Mouse (Mus musculus) adrenal gland, adult (tissue): ENCODE data around the gene Nup35.

Source experiments
- DNase-seq, 2 experiments: peaks; one replicate each; pipeline ENCODE4 v3.0.0; 2022 to 2023; ENCODE audit warnings: low spot score in 1 of 2; ENCODE audit not compliant: inconsistent age in 2 of 2

Nup35 gene

GRCm38 (mm10) chr2:80632336-80633026 is 15.4 kb downstream of the Nup35 start:
- no peak for DNase-seq

- peak; percentile 90 to 98 for DNase-seq
These were observed 21.6 kb downstream of the Nup35 start for GRCm38 (mm10) chr2:80638364-80639241.

- DNase-seq, result no peak
These were observed 22.4 kb downstream of the Nup35 start for GRCm38 (mm10) chr2:80639398-80639797.

GRCm38 (mm10) chr2:80639864-80640263 is 22.8 kb downstream of the Nup35 start:
- no peak for DNase-seq

GRCm38 (mm10) chr2:80661414-80661813 is 44.4 kb downstream of the Nup35 start:
- no peak for DNase-seq

GRCm38 (mm10) chr2:80662682-80663081 is 45.6 kb downstream of the Nup35 start:
- DNase-seq, result no peak

GRCm38 (mm10) chr2:80667396-80667964 is 50.4 kb downstream of the Nup35 start:
- DNase-seq, result no peak

GRCm38 (mm10) chr2:80669868-80670666 is 53.0 kb downstream of the Nup35 start:
- no peak for DNase-seq

- no peak for DNase-seq
These were observed 61.8 kb downstream of the Nup35 start for GRCm38 (mm10) chr2:80678803-80679202.

GRCm38 (mm10) chr2:80683727-80684239 is 66.7 kb downstream of the Nup35 start:
- DNase-seq, result no peak

GRCm38 (mm10) chr2:80684396-80685071 is 67.5 kb downstream of the Nup35 start:
- no peak for DNase-seq

- DNase-seq, result no peak
These were observed 71.2 kb downstream of the Nup35 start for GRCm38 (mm10) chr2:80688261-80688660.

GRCm38 (mm10) chr2:80707429-80707828 is 90.4 kb downstream of the Nup35 start:
- DNase-seq, result no peak
